Mouse (Mus musculus) cerebellum, adult 2 months (tissue): ENCODE data around the gene Spdl1.

ENCODE experiments used
- CTCF ChIP-seq: fragments of 200-500 bp; IDR thresholded peaks from 2 replicates; pipeline ENCODE4 v1.5.1; 2011; ENCODE audit warnings: low read depth, mild to moderate bottlenecking, control low read depth, low read length, moderate library complexity, borderline replicate concordance; ENCODE audit not compliant: insufficient read depth
- POLR2A ChIP-seq: fragments of 200-500 bp; IDR thresholded peaks from 2 replicates; pipeline ENCODE4 v1.6.1; 2011; ENCODE audit warnings: low read length, control low read depth, borderline replicate concordance; ENCODE audit not compliant: insufficient read depth

- TF ChIP-seq CTCF = no peak
- TF ChIP-seq POLR2A = no peak
Observed at GRCm38 (mm10) chr11:34762570-34763127, 70.8 kb downstream of the Spdl1 start.
